Mouse (Mus musculus): ENCODE data around the gene Ccl12.

The Ccl12 gene

GRCm38 (mm10) chr11:82139492-82140094, 37.9 kb downstream of the Ccl12 start:
- in situ Hi-C loops (cut with MboI, MseI) = no loop called here

All from T-helper 17 cell (primary cell).